Mouse (Mus musculus): ENCODE results near the gene Rtkn2.
"Not testable (repeated sequence)": the region's sequence is repeated elsewhere in the genome, so short reads cannot be mapped to it uniquely, and the experiment has no call there.

Rtkn2 gene

DNA sequence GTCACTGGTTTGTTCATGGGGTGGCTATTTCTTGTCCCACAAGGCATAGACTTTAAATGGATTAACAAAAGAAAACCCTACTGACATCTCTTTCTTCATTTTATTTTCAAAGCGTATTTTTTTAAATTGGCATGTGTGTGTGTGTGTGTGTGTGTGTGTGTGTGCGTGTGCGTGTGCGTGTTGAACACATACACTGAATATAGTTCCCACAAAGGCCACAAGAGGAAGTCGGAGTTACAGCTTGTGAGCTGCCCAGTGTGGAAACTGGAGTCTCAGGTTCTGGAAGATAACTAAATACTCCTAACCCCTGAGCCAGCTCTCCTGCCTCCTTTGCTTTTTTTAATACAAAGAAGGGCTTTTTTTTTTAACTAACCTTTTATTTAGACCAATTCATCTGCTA is 95.8 kb downstream of the Rtkn2 start:
- in situ Hi-C loops (cut with MboI) = no loop called here

DNA sequence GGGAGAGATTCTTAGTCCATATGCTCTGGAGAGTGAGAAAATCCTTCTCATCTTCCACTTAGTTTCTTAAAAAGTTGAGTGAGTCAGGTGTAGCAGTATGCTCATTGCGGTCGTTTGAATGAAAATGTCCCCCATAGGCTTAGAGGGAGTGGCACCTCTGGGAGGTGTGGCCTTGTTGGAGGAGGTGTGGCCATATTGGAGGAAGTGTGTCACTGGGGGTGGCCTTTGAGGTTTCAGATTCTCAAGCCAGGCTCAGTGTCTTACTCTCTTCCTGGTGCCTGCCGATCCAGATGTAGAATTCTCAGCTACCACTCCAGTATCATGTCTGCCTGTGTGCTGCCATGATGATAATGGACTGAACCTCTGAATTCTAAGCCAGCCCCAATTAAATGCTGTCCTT is 99.3 kb downstream of the Rtkn2 start:
- in situ Hi-C loops (cut with MboI) = no loop called here

DNA sequence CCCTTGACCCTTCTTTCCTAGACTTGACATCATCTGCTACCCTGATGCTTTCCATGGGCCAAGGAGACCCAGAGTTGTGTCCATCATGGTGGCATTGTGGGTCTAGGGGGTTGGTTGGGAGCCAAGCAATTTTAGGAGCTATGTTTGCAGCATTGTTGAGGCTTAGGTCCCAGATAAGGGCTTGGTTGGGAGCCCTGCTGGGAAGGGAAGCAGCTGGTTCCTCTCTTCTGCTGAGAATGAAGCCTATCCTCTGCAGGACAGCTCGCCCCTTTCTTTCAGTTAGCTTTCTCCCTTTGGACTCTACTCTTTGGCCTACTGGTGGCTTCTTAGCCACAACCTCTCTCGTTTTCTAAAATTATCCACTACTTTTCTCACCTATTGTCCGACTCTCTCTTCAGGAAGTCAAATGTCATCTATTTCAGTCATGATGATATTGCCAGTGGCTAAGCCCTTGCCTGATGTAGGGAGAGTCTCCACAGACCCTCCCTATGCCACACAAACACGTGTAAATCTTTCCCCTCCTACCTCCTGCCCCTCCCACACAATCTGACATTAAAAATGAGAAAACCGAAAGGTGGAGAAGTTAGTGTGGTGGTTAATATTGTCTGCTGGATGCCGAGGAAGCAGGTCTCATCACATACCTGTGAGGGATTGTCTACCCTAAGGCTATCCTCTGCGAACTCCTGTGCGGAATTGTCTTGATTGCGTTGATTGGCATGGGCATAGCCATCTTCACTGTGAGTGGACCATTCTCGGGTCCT is 100.7 kb downstream of the Rtkn2 start:
- in situ Hi-C loops (cut with MboI) = no loop called here

GRCm38 (mm10) chr10:68081712-68082111 is 102.3 kb downstream of the Rtkn2 start:
- in situ Hi-C loops (cut with MboI) = no loop called here

DNA sequence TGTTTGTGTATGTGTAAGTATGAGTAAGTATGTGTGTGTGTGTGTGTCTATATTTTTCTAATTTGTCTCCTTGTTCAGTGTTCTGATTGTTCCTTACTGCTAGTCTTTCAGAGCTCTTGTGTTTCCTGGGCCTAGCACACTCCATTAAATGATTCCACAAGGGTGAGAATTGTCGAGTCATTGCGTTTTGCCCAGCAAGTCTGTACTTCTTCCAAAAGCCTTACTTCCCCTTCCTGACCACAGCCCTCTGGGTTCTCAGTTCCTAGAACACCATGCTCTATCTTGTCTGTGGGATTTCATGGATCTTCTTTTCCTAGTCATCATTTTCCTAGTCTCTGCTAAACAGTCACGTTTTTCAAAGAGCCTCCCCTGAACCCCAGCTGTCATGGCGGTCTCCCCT is 106.2 kb downstream of the Rtkn2 start:
- in situ Hi-C loops (cut with MboI) = no loop called here

DNA sequence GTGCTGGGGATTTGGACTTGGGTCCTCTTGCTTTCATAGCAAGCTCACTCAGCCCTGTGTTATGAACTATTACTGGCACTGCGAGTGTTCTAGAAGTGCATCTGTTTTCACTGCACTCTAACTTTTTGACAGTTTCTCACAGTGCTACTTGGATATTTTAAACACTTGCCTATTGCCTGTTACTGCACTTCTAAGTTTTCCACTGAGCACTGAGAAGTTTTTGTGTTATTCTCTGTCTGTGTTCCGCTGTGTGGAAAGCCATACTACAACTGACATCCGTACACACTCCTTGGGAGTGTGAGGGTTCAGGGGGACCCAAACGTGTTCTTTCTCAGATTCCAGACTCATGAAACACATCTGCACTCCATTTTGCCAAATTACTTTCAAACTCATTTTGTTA is 107.6 kb downstream of the Rtkn2 start:
- in situ Hi-C loops (cut with MboI) = no loop called here

DNA sequence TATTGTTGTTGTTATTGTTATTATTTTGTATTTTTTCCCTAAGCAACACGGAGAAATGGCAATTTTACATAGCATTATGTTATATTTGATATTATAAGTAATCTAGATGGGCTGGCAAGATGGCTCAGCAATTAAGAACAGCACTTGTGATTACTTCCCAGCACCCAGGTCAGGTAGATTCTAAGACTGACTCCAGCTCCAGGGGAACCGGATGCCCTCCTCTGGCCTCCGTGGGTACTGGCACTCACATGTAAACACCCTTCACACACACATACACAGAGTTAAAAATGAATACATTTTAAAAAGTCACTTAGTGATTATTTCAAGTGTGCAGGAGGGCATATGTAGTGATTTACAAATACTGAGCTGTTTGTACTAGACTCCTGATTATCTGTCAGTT is 108.4 kb downstream of the Rtkn2 start:
- in situ Hi-C loops (cut with MboI) = no loop called here

DNA sequence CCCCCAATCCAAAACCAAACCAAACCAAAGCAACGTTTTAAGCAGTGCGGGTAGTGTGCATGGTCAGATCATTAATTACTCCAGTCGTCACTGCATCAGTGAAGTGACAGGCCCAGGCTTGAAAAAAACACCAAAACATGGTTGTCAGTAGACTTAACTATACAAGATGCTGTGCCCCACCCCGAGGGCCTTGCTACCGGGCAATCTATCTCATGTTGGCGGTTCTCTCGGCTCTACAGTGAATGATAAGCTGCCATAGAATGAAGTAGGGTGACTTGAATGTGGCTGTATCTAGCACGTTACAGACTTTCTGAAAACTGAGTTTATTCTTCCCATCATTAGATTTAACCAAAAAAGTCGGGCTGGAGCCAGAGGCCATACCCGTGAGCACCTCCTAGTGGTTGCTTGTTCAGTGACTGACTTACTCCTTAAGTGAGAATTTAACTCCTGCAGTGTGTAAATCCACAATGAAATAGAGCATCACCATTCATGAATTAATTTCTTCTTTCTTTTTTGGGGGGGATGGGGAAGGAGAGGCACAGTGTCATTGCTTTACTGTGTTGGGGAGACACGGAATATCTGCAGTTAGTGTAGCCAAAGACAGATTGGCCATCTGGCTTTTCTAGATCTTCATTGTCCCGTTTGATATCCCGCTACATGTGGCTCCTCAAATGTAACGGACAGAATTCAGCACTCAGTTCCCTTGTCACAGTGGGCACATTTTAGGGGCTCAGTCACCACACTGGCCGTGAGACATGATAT is 110.2 kb downstream of the Rtkn2 start:
- in situ Hi-C loops (cut with MboI) = no loop called here

DNA sequence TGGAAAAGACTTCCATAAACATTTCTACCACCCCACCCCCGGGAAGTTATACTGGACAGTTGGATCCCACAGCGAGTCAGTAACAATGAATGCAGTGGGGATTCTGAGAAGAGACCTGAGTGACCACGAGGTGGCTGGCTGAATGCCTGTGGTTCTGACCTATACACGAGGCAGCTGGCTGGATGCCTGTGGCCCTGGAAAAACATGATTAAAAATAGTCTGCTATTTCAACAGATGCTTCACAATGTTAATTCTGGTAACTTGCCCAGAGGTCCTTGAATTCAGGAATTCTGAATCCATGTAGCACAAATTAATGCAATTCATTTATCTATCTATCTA is 110.8 kb downstream of the Rtkn2 start:
- in situ Hi-C loops (cut with MboI) = no loop called here

DNA sequence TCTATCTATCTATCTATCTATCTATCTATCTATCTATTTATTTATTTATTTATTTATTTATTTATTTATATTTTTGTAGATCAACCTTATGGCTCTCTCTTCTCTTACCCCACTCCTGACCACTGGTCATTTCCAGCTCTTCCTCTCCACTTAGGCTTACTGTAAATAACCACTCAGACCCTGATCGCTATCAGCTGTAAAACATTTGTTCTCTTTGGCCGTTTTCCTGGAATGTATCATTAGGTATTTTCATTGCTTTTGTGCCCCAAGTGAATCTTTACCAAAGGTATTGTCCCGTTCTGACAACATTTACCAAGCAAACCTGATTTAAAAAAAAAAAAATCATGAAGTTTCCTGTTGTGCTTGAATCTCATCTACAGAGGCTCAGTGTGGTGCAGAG is 111.2 kb downstream of the Rtkn2 start:
- in situ Hi-C loops (cut with MboI) = no loop called here

DNA sequence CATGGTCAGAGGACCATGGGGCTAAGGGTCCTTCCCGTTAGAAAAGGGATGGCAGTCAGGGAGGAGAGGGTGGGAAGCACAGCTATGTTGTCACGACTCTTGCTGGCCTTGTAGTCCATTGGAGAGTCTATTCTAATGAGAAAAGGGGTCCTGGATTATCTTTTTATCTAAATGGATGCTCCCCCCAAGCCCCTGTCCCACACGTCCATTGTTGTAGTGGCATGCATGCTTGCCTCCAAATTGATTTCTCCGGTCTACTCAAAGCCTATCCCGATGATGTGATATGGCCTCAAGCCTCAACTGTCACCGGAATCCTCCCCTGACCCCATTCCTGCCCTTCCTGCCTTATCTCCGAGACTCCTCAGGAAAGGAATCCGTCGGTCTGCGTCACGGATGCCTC is 111.6 kb downstream of the Rtkn2 start:
- in situ Hi-C loops (cut with MboI) = no loop called here

GRCm38 (mm10) chr10:68091840-68092239 is 112.5 kb downstream of the Rtkn2 start:
- in situ Hi-C loops (cut with MboI) = no loop called here

GRCm38 (mm10) chr10:68093496-68093895 is 114.1 kb downstream of the Rtkn2 start:
- in situ Hi-C loops (cut with MboI) = no loop called here

DNA sequence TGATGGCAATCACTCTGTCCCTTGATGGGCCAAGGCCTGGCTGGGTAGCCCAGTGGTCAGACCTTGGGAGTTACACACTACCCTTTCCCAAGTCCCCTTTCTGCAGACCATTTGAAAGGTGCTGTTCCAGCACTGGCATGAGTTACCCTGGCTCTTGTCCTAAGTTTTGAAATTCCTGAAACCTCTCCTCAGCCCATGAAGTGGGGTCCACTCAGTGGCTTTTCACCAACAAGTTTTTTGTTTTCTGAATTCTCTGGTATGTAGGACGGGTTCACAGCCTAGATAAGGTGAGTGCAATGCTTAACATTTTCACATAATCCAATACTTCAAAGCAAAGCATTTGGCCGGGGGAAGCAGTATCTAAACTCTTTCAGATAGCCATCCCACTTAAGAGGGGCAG is 115.8 kb downstream of the Rtkn2 start:
- in situ Hi-C loops (cut with MboI) = no loop called here

- in situ Hi-C loops (cut with MboI) = no loop called here
Measured at GRCm38 (mm10) chr10:68096395-68096794, 117.0 kb downstream of the Rtkn2 start.

DNA sequence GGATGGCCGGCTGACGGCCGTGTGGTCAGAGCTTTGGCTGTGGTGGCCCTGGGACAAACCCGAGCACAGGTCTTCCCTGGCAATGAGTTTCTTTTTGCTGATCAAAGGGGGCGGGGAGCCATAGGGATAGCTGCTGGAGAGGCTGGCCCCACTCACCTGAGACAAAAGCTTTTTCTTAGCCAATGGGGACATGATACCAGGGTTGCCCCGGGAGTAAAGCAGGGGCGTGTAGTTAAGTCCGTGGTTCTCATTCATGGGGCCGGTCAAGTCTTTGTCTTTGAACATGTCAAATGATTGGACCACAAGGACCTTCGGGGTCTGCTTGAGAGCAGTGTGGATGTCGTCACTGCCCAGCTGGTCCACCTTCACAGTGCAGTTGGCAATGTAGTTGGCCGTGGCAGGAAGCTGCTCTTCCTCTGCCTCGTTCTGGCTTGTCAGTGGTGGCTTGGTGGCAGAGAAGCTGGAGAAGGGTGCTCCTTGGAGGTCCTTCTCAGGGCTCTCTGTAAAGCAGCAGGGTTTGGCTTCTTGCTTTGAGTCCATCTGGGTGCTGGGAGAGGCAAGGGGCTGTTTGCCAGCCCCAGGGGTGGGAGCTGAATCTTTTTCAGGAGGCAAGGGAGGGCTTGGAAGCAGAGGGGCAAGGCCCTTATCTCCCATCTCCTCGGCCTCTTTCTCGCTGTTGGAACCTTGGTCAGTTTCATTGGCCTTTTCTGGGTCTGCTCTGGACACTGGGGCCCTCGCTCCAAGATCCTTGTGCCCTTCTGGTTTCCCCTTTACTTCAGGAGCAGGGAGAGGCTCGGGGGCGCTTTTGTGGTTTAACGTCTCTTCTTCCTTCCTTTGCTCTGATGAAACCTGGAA is 118.7 kb downstream of the Rtkn2 start:
- in situ Hi-C loops (cut with MboI) = no loop called here

- in situ Hi-C loops (cut with MboI) = not testable (repeated sequence)
Measured at GRCm38 (mm10) chr10:68099801-68100200, 120.4 kb downstream of the Rtkn2 start.

DNA sequence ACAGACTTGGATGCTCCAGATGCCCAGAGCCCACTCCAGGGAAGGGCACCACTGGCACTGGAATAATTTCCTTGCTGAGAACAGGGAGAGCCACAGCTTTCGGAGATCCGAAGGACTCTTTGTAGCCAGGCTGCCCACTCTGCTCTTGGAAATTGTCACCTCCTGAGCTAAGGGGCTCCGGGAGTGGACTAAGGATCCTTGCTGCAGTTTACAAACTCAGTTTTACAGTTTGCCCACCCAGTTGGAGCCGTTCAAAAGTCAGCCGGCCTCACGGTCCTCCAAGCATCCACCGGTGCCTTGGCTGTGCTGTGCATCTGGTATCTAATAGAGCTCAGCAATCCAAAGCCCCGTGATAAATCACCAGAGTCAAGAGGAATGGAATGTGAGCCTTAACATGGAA is 121.1 kb downstream of the Rtkn2 start:
- in situ Hi-C loops (cut with MboI) = no loop called here

GRCm38 (mm10) chr10:68101251-68101650 is 121.9 kb downstream of the Rtkn2 start:
- in situ Hi-C loops (cut with MboI) = no loop called here

DNA sequence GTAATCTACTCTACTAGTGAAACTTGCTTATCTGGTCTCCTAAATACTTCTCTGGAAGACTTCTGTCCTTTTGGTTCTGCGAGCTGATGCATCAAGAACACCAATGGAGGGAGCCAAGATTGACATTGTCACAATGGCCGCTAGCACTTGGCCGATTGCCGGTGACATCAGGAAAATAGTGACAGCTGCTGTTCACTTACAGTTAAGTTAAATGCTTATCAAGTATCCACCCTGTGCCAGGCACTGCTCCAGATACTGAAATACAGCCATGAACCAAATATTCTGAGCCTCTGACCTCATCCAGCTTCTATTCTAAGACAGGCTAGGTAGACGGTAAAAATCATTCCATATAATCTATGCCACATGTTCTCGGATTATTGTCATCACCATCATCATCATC is 123.2 kb downstream of the Rtkn2 start:
- in situ Hi-C loops (cut with MboI) = no loop called here

GRCm38 (mm10) chr10:68103078-68103855 is 123.9 kb downstream of the Rtkn2 start:
- in situ Hi-C loops (cut with MboI) = no loop called here

DNA sequence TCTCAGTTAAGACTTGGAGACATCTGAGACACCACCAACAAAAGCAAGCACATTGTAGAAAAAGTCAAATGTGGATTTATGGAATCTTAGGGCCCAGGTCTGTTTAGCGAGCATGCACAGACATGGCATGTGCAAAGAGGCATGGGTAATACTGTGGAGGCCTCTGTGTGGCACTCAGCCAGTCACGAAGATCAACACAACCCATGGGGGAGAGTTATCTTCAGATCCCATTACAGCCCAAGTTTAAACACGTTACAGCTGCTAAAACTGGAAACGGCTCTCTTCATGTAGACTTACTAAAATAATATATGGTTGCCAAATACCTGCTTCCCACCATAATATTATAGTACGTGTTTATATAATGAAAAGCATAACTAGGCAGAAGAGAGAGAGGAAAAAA is 124.6 kb downstream of the Rtkn2 start:
- in situ Hi-C loops (cut with MboI) = no loop called here

Measured in mature B cell (primary cell).